Mouse (Mus musculus): ENCODE measurements around the gene Them7.

The Them7 gene

GRCm38 (mm10) chr2:105418629-105419227 is 194.6 kb downstream of the Them7 start:
- DNase-seq = no peak

GRCm38 (mm10) chr2:105427447-105427846 is 203.3 kb downstream of the Them7 start:
- no peak for DNase-seq

GRCm38 (mm10) chr2:105428029-105428428 is 203.9 kb downstream of the Them7 start:
- peak; percentile 83 for DNase-seq

- DNase-seq = no peak
Measured at GRCm38 (mm10) chr2:105428467-105428866, 204.3 kb downstream of the Them7 start.
